Mouse (Mus musculus): Measurements from ENCODE around the gene Irf7.

DNA sequence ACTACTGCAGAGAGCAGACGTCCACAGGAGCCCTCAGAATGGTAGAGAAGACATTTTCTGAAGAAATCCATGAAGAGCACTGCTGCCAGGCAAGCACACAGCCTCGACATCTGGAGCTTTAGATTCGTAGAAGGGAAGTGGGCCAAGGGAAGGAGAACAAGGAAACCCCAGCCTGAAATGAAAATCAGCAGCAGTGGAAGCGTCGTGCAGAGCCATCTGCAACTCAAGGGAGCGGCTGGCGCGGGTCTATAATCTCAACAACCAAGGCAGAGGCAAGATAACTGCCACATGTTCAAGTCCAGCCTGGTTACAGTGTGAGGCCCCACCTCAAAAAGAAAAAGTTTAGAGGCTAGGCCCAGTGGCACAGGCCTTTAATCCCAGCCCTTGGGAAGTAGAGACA lies 48.8 kb upstream of the Irf7 start:
- no peak for TF ChIP-seq CTCF (IDR thresholded peaks at IDR 0.05; ENCODE audit: control insufficient read depth, insufficient read depth, insufficient replicate concordance, low read depth, low read length)
- no peak for TF ChIP-seq POLR2A (IDR thresholded peaks at IDR 0.05; ENCODE audit: control insufficient read depth, low read depth, low read length)
